Mouse (Mus musculus): ENCODE data around the gene Fam163a. TPM values are rescaled to one million over a fixed set of nuclear protein-coding genes. Genes with fewer than 3 reads are reported as not detected.

The Fam163a gene
- 0.11 TPM for polyA plus RNA-seq (2014; fragmentation: Illumina TruSeq; extraction: RNeasy Lipid Tissue Mini Kit (QIAGEN cat#74804); ENCODE audit: low read depth, low replicate concordance)

DNA sequence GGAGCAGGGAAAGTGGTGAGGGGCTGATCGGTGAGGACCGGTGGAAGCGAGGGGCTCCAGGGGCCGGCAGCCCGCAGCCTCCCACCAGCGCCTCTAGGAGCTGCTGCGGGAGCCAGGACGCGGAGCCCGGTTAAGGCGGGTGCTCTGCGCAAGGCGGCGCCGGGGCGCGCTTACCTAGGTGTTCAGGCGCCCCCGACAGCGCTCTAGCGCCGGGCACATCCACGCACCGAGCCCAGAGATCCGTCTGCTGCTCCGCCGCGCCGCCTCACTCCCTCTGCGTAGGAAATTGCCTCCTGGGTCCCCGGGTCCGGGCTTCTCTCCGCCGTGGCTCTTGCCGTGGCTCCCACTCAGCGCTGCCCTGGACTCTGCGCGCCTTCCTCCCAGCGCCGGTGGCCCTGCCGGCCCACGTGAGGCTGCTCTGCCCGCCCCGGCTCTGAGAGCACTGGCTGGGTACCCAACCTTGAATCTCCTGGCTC, at the start of gene Fam163a:
Gene Fam163a, minus strand, starts transcription at position 371 of the 476 bp plus-strand sequence.

GRCm38 (mm10) chr1:156035930-156036737, 168.7 kb downstream of the Fam163a start, which contains the start of gene Tor1aip1:
Gene Tor1aip1, minus strand, starts transcription at chr1:156036480.

DNA sequence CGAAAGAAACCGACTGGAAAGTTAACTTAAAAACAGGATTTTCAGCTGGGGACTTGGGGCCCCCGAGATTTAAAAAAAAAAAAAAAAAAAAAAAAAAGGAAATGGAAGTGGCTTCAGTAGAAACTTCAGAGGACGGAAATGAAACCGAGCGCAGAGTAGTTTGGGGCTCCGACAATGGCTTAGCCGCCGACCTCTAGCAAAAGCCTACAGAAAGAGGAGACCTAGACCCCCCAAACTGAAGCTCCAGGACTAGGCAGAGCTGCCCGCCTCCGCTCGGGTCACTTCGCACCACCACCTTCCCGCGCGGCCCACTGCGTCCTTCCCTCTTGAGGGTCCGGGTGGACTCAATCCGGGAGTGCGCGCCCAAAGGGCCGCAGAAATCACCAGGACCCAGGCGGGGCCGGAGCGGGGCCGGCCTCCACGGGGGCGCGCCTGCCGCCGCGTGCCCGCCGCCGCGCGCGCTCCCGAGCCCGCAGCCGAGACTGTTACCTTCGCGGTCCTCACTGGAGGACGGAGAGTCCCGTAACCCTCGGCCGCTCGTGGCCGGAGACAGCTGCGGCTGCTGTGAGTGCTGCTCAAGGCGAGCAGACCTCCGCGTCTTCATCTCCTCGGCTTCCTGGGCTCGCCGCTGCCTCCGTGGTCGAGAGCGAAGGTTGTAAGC, 169.4 kb downstream of the Fam163a start, which contains the start of gene Tor1aip2:
Gene Tor1aip2, plus strand, starts transcription at position 135 of the 661 bp plus-strand sequence.

Other genes starting within 250 kb of the Fam163a start
- 314 TPM for gene Cep350, start 231.8 kb downstream of the Fam163a start, polyA plus RNA-seq (2014; fragmentation: Illumina TruSeq; extraction: RNeasy Lipid Tissue Mini Kit (QIAGEN cat#74804); ENCODE audit: low read depth, low replicate concordance)
- 77.4 TPM for gene Tor1aip2, start 169.6 kb downstream of the Fam163a start, polyA plus RNA-seq (2014; fragmentation: Illumina TruSeq; extraction: RNeasy Lipid Tissue Mini Kit (QIAGEN cat#74804); ENCODE audit: low read depth, low replicate concordance)
- gene Tor1aip1, start 168.5 kb downstream of the Fam163a start, polyA plus RNA-seq (2014; fragmentation: Illumina TruSeq; extraction: RNeasy Lipid Tissue Mini Kit (QIAGEN cat#74804); ENCODE audit: low read depth, low replicate concordance): 633 TPM
- gene Tdrd5, start 98.6 kb upstream of the Fam163a start, polyA plus RNA-seq (2014; fragmentation: Illumina TruSeq; extraction: RNeasy Lipid Tissue Mini Kit (QIAGEN cat#74804); ENCODE audit: low read depth, low replicate concordance): 76.1 TPM
- gene Nphs2, start 105.7 kb upstream of the Fam163a start, polyA plus RNA-seq (2014; fragmentation: Illumina TruSeq; extraction: RNeasy Lipid Tissue Mini Kit (QIAGEN cat#74804); ENCODE audit: low read depth, low replicate concordance): 0.49 TPM
- gene Gm2000, start 161.0 kb upstream of the Fam163a start, polyA plus RNA-seq (2014; fragmentation: Illumina TruSeq; extraction: RNeasy Lipid Tissue Mini Kit (QIAGEN cat#74804); ENCODE audit: low read depth, low replicate concordance): 6.6 TPM
- gene Axdnd1, start 216.1 kb upstream of the Fam163a start, polyA plus RNA-seq (2014; fragmentation: Illumina TruSeq; extraction: RNeasy Lipid Tissue Mini Kit (QIAGEN cat#74804); ENCODE audit: low read depth, low replicate concordance): 498 TPM

All from testis, adult 10 weeks (tissue).